Mouse (Mus musculus) intestine, postnatal 0 days (tissue): Measurements from ENCODE around the gene Zbtb20. TPM values are rescaled to one million over a fixed set of nuclear protein-coding genes. Genes with fewer than 3 reads are reported as not detected.

Experiments
- ATAC-seq: fragments of 200-750 bp; cut with Nextera tagmentation; 2 replicates; pipeline ENCODE4 v1.8.0; 2017; ENCODE audit warnings: mild to moderate bottlenecking, moderate TSS enrichment, moderate library complexity
- H3K27ac ChIP-seq: fragments of 300-500 bp; sonication (generic); 2 replicates; pipeline ENCODE4 v1.5.1; 2014; ENCODE audit warnings: mild to moderate bottlenecking, low read depth, low read length, moderate library complexity
- H3K27me3 ChIP-seq: fragments of 300-500 bp; sonication (generic); replicated peaks from 2 replicates; pipeline ENCODE4 v1.6.1; 2014; ENCODE audit warnings: low read length, mixed read lengths; ENCODE audit not compliant: control insufficient read depth, insufficient read depth
- H3K36me3 ChIP-seq: fragments of 300-500 bp; sonication (generic); 2 replicates; pipeline ENCODE4 v1.6.1; 2014; ENCODE audit warnings: mild to moderate bottlenecking, moderate library complexity; ENCODE audit not compliant: control insufficient read depth, insufficient read depth
- H3K4me1 ChIP-seq: fragments of 300-500 bp; sonication (generic); replicated peaks from 2 replicates; pipeline ENCODE4 v1.6.1; 2014; ENCODE audit warnings: antibody characterized with exemption, low read length, mixed read lengths; ENCODE audit not compliant: control insufficient read depth, insufficient read depth
- H3K4me2 ChIP-seq: fragments of 300-500 bp; sonication (generic); replicated peaks from 2 replicates; pipeline ENCODE4 v1.6.1; 2014; ENCODE audit warnings: low read depth, mild to moderate bottlenecking, moderate library complexity
- H3K4me3 ChIP-seq: fragments of 300-500 bp; sonication (generic); 2 replicates; pipeline ENCODE4 v1.5.1; 2014; ENCODE audit warnings: low read depth, low read length
- H3K9ac ChIP-seq: fragments of 300-500 bp; sonication (generic); 2 replicates; pipeline ENCODE4 v1.6.1; 2014; ENCODE audit warnings: mild to moderate bottlenecking, low read depth, low read length
- H3K9me3 ChIP-seq: fragments of 300-500 bp; sonication (generic); 2 replicates; pipeline ENCODE4 v1.6.1; 2016; ENCODE audit warnings: mixed run types; ENCODE audit not compliant: control insufficient read depth
- CTCF ChIP-seq: sonication (generic); IDR thresholded peaks from 2 replicates; pipeline ENCODE4 v1.5.1; 2016; ENCODE audit warnings: low read depth, mild to moderate bottlenecking, control low read depth, antibody characterized with exemption, moderate library complexity
- WGBS: fragments of 180-500 bp; shearing (Covaris S2); extraction: QIAGEN DNeasy Blood & Tissue Kit; methylation state at CpG from one replicate; pipeline ENCODE4 v1.1.7; 2014; 5-methylcytosine and 5-hydroxymethylcytosine counted together
- polyA plus RNA-seq: library from polyadenylated mRNA; unstranded; fragments of >200 nt; fragmentation: Nextera tagmentation; extraction: Ambion mirVana; gene quantifications from 2 replicates; pipeline ENCODE4 v1.2.1, GENCODE M21; 2015

Zbtb20 gene
- polyA plus RNA-seq, 1 experiment from 2014 or later, result 10.6 TPM

DNA sequence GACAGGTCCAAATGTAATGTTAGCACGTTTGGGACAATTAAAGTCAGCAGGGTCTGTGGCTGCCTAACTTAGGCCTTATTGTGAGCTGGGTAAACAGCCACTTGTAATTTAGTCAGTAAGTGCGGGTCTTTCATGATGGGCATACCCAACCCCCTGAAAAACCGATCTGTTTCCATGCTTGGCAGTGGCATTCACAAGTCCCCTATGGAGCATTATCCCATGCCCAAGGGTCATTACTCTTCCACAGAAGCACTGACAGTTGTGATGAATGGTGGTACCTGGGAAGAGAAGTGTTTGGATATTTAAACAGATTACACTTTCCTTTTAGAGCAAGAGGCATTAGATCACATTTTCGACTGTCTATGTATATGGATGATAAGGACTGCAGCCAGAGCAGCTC, 540.2 kb downstream of the Zbtb20 start:
- no peaks in the 10 kb centered on the region for H3K9me3 ChIP-seq
- TF ChIP-seq CTCF, result no peak
- no peaks in the 10 kb centered on the region for H3K36me3 ChIP-seq
- no peak overlapping the region for H3K27ac ChIP-seq
- ATAC-seq, result no peak
- H3K4me1 ChIP-seq, result no peaks in the 10 kb centered on the region
- H3K27me3 ChIP-seq, result no peaks in the 10 kb centered on the region
- no peak overlapping the region for H3K4me2 ChIP-seq
- no peak overlapping the region for H3K9ac ChIP-seq
- H3K4me3 ChIP-seq, result no peak overlapping the region
- 50% methylated on average over 4 of the region's 4 CpGs for WGBS

DNA sequence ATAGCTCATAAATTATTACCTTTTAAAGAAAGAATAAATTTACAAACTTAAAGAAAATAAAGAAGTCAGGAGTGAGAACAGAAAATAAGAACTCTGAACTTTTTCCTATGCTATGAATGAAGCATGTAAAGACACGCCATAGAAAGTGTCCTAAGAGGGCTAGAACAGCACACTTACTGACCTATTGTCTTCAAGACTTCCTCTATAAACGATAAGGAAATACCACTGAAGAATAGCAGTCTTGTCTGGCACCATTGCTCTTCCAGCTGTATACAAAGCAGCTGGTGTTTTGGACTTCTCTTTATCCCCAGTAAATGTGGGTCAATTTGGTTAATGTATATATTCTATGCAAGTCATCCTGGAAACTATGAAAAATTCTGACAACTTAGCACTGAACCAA, 544.2 kb downstream of the Zbtb20 start:
- Histone ChIP-seq H3K4me1 (no peaks in the 10 kb centered on the region), H3K4me3 (no peak overlapping the region), H3K9me3 (no peaks in the 10 kb centered on the region), H3K36me3 (no peaks in the 10 kb centered on the region), H3K27me3 (no peaks in the 10 kb centered on the region), H3K9ac (no peak overlapping the region), H3K27ac (no peak overlapping the region), H3K4me2 (no peak overlapping the region)
- TF ChIP-seq CTCF, result no peak
- no peak for ATAC-seq
- 52% methylated on average over 2 of the region's 2 CpGs for WGBS

DNA sequence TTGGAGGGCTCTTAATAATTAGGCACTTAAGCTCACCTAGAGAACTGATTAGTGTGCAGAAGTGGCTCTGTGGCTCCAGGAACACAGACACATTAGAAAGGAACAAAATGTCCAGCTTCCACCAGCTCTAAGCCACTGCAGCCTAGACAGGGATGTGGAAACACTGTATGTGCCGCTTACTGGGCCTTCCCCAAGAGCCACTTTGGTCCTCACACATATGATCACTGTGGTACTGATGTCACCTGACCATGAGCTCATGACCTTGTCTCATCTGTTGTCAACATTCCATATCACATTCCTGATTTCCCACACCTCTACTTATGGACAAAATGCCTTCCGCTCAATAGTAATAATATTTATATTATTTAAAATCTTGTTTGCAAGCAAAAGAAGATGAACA, 553.3 kb downstream of the Zbtb20 start:
- H3K4me3 ChIP-seq, result no peak overlapping the region
- no peak overlapping the region for H3K27ac ChIP-seq
- WGBS, result 86% methylated on average over 2 of the region's 2 CpGs
- H3K36me3 ChIP-seq, result no peaks in the 10 kb centered on the region
- ATAC-seq, result no peak
- no peak for TF ChIP-seq CTCF
- no peaks in the 10 kb centered on the region for H3K27me3 ChIP-seq
- H3K9me3 ChIP-seq, result no peaks in the 10 kb centered on the region
- no peak overlapping the region for H3K4me2 ChIP-seq
- no peaks in the 10 kb centered on the region for H3K4me1 ChIP-seq
- no peak overlapping the region for H3K9ac ChIP-seq

DNA sequence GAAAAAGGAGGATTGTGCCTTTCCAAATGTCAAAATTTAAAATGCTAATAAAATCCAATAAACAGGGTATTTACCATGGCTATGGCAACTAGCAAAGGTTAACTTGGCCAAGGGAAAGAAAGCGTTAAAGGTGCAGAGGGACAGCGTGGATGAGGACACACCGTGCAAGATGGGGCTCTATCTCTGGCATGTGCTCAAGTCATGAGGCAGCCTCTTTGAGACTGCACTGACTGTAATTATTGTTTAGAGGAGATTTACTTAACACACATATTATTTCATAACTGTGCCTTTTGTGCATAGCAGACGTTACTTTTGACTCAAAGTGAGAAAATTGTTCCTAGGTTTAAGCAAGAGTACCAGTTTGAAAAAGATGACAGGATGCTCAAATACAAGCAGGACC, 554.3 kb downstream of the Zbtb20 start:
- H3K4me3 ChIP-seq, result no peak overlapping the region
- no peak overlapping the region for H3K4me2 ChIP-seq
- no peaks in the 10 kb centered on the region for H3K9me3 ChIP-seq
- H3K36me3 ChIP-seq, result no peaks in the 10 kb centered on the region
- no peaks in the 10 kb centered on the region for H3K4me1 ChIP-seq
- no peak for ATAC-seq
- WGBS, result 83% methylated on average over 4 of the region's 4 CpGs
- H3K9ac ChIP-seq, result no peak overlapping the region
- no peak for TF ChIP-seq CTCF
- no peaks in the 10 kb centered on the region for H3K27me3 ChIP-seq
- H3K27ac ChIP-seq, result no peak overlapping the region

DNA sequence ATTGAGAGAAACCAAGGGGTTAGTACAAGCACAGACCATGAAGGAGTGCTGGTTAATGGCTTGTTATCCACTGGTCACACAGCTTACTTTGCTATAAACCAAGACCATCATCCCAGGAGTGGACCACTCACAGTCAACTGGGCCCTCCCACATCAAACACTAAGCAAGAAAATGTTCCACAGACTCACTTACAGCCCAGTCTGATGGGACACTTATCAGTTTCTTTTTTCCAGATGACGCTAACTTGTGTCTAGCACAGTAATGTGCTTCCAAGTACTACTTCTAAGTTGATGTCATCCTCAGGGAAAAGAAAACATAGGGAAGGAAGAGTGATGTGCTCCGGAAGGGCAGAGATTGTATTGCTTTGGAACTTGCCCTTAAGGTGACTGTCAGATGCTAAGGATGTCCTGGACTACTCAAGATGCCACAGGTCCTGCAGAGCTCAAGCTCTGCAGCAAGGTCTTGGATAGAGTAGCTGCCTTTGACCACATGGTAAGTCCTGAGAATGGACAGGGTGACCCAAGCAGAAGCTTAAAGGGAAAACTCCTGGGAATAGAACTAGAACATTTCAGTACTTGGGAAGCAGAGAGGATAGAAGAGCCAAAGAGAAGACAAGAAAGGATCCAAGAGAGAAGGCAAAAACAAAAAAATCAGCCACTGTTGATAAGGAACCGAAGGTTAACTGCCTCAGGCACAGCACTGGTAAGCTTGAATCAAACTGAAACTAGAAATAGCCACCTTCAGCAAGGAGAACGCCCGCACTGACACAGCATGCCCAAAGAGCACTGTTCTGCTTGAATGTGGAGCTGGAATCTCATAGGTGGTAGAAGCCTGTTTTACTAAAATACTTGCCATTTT, 556.1 kb downstream of the Zbtb20 start:
- no peaks in the 10 kb centered on the region for H3K4me1 ChIP-seq
- H3K36me3 ChIP-seq, result no peaks in the 10 kb centered on the region
- H3K9me3 ChIP-seq, result no peaks in the 10 kb centered on the region
- TF ChIP-seq CTCF, result no peak
- no peak for ATAC-seq
- H3K27me3 ChIP-seq, result no peaks in the 10 kb centered on the region
- 82% methylated on average over 5 of the region's 5 CpGs for WGBS
- H3K9ac ChIP-seq, result no peak overlapping the region
- no peak overlapping the region for H3K27ac ChIP-seq
- no peak overlapping the region for H3K4me2 ChIP-seq
- H3K4me3 ChIP-seq, result no peak overlapping the region

DNA sequence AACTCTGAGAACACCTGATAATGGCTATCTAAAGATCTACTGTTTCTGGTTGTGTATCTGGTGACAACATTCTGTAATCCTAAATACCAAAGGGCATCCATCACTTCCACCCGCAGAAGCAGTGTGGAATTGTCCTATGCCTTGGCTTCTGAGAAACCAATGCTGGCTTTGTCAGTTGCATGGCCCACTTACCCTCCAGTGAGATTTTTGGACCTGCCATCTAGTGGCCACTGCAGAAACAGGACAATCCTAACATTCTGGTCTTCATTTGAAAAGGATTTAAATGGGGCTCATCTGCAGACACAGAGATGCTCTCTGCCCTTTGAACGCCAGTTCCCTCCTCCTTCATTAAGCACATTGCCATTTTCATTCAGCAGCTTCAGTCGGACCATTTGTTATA, 559.3 kb downstream of the Zbtb20 start:
- Histone ChIP-seq H3K4me1 (no peaks in the 10 kb centered on the region), H3K27me3 (no peaks in the 10 kb centered on the region), H3K9ac (no peak overlapping the region), H3K36me3 (no peaks in the 10 kb centered on the region), H3K27ac (no peak overlapping the region), H3K4me3 (no peak overlapping the region), H3K9me3 (no peaks in the 10 kb centered on the region), H3K4me2 (no peak overlapping the region)
- WGBS, result 54% methylated on average over 3 of the region's 3 CpGs
- peak; percentile 70 for TF ChIP-seq CTCF
- ATAC-seq, result no peak
